Mouse (Mus musculus) liver, postnatal 0 days (tissue): ENCODE measurements around the gene Fam166a.

Experiments used
- CTCF ChIP-seq: sonication (generic); IDR thresholded peaks from 2 replicates; pipeline ENCODE4 v1.5.1; 2016; ENCODE audit warnings: antibody characterized with exemption, low read depth
- EP300 ChIP-seq: IDR thresholded peaks from 2 replicates; pipeline ENCODE4 v1.6.1; 2016; ENCODE audit warnings: antibody characterized with exemption, low read depth, mild to moderate bottlenecking

- TF ChIP-seq EP300 (no peak), CTCF (no peak)
Observed at GRCm38 (mm10) chr2:25261870-25262269, 43.3 kb downstream of the Fam166a start.
